Mouse (Mus musculus) WW6 (cell line): Measurements from ENCODE around the gene Unk.
A peak's percentile ranks its signal among the peaks of the same experiment; 100 is the strongest.

Source experiments
- DNase-seq: peaks from one replicate; pipeline ENCODE4 v3.0.0-alpha.2; 2013; ENCODE audit warnings: low read depth, low spot score

The Unk gene

DNA sequence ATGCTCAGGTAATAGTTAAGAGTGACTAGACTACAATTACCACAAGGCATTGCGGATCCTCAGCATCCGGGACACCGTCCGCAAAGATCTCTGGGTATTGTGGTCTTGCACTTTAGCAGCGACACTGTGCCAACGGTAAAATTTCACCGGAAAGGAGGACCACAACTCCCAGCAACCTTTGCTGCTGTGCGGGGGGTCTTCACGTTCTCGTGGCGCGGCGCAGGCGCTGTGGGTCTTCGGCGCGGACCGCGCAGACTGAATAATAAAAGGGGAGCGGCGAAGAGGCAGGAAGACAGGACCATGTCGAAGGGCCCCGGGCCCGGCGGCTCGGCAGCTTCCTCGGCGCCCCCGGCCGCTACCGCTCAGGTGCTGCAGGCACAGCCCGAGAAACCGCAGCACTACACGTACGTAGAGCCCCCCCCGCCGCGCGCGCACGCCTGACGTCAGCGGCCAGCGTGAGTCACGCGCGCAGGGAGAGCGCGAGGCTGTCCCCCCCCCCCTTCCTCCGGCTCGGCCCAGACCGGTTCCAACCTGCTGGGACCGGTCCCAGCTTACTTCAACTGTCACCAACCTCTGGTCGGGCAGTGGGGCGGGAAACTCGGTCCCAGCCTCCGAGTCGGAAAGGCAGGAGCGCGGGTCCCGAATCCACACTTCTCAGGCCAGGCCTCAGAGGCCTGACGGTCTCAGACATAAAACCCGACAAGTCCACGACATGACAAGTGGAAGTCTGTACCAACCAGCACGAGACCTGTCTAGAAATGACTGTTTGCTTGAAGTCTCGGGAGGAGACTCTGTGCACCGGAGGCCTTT is at the start of gene Unk:
TSS of gene Unk (plus strand) at position 235 of the 810 bp plus-strand sequence.
- peak; percentile 100 for DNase-seq

DNA sequence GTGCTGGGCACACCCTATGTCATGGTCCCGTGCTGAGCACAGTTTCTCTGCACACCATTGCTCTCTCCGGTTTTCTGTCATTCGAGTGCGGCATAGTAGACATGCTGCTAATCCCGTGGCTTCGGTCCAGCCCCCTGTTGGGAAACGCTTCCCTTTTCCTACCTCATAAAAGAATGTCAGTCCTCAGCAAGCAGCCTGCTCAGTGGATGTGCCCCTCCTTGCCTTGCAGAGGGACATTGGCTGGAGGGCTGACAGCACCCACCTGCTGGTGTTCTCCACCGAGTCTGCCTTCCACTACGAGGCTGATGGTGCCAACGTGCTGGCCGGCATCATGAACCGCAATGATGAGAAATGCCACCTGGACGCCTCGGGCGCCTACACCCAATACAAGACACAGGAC is 47.6 kb upstream of the Unk start:
- DNase-seq: no peak

- DNase-seq: no peak
Measured at GRCm38 (mm10) chr11:115983291-115983690, 46.8 kb upstream of the Unk start.

DNA sequence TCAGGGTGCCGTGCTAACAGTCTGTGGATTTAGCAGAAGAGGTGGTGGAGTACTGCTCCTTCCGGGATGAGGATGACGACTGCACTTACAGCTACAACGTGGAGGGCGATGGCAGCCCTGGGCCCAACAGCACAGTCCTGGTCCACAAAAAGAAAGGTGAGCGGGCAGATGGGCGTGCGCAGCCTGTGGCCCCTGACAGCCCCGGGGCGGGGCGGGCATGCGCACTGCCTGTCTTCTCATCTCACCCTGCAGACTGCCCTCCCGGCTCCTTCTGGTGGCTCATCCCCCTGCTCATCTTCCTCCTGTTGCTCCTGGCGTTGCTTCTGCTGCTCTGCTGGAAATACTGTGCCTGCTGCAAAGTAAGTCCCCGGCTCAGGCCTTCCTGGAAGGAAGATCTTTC is 40.4 kb upstream of the Unk start:
- DNase-seq: no peak

DNA sequence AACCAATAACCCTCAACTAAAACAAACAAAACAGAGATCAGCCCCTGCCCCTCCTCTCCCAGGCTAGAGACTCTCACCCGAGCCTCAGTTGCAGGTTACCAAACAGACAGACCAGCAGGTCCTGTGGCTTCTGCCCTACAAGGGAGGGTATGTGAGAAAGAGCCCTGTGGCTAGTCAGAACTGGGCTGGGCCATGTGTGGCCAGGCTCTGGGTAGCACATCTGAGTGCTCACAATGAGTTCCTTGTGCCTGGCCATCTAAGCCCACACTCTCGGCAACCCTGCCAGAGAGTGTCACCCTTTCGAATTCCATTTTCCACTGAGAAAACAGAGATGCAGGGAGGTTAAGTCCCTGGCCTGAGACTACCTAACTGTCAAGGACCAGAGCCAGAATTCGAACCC is 38.0 kb upstream of the Unk start:
- DNase-seq: no peak

DNA sequence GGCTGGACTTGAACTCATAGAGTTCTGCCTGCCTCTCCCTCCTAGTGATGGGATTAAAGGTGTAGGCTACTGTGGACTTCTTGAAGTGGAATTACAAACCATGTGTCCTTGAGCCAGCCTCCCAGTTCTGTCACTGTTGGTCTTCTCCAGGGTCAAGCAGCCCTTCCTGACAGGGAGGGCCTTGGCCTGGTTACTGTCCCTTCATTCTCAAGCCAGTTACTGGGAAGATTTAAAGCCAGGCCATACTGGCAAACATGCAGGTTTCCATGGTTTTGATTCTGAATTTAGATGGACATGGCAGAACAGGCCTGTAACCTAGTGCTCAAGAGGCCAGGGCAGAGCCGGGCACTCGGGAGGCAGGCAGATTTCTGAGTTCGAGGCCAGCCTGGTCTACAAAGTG is 34.9 kb upstream of the Unk start:
- DNase-seq: no peak

DNA sequence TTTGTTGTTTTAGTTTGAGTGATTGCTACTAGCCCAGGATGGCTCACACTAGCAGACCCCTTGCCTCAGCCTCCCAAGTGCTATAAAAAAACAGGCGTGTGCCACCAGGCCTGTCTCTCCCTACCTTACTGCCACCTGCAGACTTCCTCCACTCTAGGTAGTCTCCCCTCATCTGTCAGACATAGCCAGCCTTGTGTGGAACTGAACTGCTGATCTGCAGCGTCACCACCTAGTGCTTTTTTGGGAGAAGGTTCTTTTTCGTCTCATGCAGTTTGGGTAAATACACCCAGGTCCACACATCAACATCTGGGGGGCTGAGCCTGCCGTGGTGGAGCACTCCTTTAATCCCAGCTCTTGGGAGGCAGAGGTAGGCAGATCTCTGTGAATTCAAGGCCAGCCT is 33.1 kb upstream of the Unk start:
- DNase-seq: no peak

- no peak for DNase-seq
Measured at GRCm38 (mm10) chr11:115997662-115998061, 32.5 kb upstream of the Unk start.

- no peak for DNase-seq
Measured at GRCm38 (mm10) chr11:115999027-115999426, 31.1 kb upstream of the Unk start.

GRCm38 (mm10) chr11:115999538-116000143 is 30.5 kb upstream of the Unk start:
- no peak for DNase-seq

DNA sequence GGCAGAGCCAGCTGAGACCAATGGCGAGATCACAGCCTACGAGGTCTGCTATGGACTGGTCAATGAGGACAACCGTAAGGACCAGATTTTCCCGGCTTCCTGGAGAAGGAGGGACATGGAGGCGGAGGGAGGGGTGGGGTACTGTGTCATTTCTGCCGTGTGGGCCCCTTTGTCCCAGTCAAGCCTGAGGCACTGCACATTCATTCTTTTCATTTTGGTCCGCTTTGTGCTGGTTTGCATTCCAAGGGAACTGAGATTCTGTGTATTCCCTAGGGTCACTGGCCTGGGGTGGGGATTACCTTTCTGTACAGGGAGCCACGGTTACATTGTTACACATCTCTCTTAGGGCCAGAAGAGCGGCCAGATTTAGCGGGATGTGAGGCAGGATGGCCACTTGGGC is 29.5 kb upstream of the Unk start:
- DNase-seq: no peak

GRCm38 (mm10) chr11:116001725-116002124 is 28.4 kb upstream of the Unk start:
- DNase-seq: no peak

GRCm38 (mm10) chr11:116002894-116003293 is 27.2 kb upstream of the Unk start:
- no peak for DNase-seq

GRCm38 (mm10) chr11:116004186-116004823 is 25.8 kb upstream of the Unk start:
- DNase-seq: no peak

GRCm38 (mm10) chr11:116004840-116005700 is 25.1 kb upstream of the Unk start:
- no peak for DNase-seq

GRCm38 (mm10) chr11:116005701-116006419 is 24.3 kb upstream of the Unk start:
- DNase-seq: no peak

DNA sequence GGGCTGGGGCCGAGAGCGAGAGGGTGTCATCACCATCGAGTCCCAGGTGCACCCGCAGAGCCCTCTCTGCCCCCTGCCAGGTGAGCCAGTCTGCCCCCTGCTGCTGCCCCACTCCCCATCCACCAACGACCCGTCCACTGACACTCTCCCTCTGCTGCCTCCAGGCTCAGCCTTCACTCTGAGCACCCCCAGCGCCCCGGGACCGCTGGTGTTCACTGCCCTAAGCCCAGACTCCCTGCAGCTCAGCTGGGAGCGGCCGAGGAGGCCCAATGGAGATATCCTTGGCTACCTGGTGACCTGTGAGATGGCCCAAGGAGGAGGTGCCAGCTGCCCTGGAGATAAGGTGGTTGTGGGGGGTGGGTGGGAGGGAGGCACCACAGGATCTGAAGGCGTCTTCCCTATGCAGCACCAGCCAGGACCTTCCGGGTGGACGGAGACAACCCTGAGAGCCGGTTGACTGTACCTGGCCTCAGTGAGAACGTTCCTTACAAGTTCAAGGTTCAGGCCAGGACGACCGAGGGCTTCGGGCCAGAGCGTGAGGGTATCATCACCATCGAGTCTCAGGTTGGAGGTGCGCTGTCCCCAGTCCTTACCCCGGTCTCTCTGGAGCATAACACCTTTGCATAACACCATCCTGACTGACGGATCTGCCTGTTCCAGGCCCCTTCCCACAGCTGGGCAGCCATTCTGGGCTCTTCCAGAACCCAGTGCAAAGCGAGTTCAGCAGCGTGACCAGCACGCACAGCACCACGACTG is 22.8 kb upstream of the Unk start:
- DNase-seq: no peak

DNA sequence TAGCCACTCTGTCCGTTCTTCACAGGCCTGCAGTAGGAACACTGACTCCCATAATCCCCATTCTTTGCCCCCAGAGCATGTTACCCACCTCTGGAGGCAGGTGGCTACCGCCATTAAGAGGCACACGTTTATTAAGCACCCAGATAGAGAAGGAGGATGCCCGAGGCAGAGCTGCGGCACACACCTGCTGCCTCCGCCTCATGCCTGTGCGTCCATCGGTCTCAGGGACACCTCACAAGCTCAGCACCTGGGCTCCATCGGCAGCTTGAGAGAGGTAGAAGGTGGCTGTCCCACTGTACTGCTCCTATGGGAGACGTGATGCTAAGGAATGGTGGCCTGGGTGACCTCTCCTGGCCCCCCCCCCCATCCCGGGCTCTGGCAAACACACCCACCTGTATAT is 21.7 kb upstream of the Unk start:
- DNase-seq: no peak

DNA sequence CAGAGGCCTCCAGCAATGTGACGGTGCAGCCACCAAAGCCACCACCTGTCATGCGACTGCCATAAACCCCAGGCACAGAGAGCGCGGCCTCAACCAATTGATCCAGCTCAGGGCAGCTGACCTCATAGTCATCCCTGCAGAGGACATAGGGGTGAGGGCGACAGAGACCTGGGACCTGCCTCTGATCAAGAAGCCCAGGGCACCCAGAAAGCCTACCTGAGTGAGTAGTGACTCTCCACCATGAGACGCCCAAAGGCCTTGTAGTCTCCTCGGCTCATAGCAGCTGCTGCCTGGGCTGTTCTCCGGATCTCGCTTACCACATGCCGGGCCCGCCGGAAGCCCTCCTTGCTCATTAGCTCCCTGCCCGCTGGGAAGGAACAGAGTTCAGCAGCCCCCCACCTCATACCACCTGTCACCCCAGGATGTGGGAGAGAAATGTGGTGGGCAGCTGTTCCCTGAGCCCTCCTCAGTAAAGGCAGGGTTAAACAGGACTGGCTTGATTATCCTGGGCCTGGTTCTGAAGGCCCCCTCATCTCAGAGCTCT is 21.2 kb upstream of the Unk start:
- no peak for DNase-seq

- no peak for DNase-seq
Measured at GRCm38 (mm10) chr11:116009661-116010060, 20.5 kb upstream of the Unk start.
